Mouse (Mus musculus) adrenal gland, postnatal 10 days (tissue): Measurements from ENCODE around the gene Mpg. TPM values are rescaled to one million over a fixed set of nuclear protein-coding genes. Genes with fewer than 3 reads are reported as not detected.
A peak's percentile ranks its signal among the peaks of the same experiment; 100 is the strongest.

Source experiments
- DNase-seq: peaks from one replicate; pipeline ENCODE4 v3.0.0; 2021; ENCODE audit warnings: mixed read lengths
- total RNA-seq, 2 experiments: library from RNA; stranded (reverse); gene quantifications; 2 replicates each; pipeline ENCODE4 v1.2.3; 2021

Gene Mpg
- total RNA-seq, 2 experiments from 2014 or later, result 21.0 to 22.3 TPM

DNA sequence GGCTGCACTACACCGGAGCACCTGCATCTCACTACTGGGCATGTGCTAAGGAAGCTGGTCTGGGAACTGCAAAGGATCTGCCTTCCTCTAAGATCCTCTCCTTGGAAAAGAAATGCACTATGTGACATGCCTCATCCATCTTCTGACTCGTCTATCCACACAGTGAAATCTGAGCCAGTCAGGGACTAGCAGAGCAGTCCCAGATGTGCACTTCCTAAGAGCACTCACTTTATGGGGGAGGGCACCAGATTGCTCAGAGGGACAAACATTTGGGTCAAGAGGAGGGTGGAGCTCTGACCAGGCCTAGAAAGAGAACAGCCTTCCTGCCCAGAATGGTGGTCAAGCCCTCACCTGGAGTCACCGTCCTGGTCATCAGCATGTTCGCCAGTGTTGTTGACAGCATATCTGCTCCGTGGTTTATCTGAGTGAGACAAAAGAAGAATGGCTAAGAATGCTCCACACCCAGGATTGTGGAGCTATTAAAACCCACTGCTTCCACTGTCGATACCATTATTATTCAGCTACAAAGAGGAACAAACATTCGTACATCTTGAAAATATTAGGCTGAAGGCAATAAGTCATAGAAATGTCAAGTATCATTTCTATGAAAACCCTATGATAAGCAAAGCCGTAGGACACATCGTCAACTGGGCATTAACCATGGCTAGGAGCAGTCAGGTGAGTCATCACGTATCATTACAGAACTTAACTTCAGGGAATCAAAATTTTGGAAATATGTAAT, 36.5 kb downstream of the Mpg start:
- DNase-seq, result no peak

DNA sequence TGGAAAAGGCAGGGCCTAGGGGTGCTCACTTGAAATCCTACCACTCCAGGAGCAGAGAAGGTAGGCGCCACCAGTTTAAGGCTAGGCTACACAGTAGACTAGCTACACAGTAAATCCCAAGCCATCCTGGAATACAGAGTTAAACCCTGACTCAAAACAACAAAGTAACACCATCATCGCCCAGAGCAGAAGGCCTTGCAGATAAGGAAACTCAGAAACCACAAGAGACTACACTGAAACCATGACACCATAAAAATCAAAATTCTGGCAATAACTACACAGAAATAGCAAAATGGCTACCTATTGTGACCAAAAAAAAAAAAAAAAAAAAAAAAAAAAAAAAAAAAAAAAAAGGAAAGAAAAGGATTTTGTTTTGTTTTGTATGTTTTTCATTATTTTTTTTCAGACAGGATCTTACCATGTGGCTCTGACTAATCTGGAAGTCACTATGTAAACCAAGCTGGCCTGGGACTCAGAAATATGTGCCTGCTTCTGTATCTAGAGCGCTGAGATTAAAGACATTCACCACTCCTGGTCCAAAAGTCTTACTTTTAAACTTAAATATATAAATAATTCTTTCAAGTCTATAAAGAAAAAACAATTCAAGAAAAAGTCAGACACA, 38.9 kb downstream of the Mpg start:
- DNase-seq, result no peak

DNA sequence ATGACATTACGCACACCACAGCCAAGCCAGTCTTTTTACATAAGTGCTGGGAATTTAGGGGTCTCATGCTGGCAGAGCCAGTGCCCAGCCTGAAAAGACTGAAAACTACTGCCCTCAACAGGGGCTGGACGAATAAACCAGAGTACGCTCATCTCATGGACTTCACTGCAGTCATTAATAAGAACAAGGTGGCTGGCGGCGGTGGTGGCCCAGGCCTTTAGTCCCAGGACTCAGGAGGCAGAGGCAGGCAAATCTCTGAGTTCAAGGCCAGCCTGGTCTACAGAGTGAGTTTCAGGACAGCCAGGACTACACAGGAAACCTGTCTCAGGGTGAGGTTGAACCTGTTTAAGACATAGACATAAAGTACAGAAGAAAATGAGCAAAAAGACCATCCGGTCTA, 39.9 kb downstream of the Mpg start:
- no peak for DNase-seq

DNA sequence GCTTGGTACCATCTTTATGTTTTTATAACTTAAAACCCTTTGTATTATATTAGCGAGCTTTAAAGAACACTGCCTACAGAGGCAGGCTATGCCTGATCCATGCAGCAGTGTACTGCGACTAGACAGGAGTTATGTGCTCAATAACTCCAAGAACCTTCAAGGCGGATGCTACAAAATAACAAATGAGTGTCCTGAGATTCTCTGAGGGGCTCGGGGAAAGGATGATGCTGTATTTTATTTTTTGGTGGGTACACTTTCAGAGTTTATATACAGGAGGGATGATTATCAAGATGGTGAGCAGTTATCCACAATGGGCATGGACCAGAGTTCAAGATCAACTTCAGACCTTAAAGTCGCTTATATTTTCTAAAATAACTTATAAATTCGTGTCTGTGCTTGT, 40.5 kb downstream of the Mpg start:
- no peak for DNase-seq

DNA sequence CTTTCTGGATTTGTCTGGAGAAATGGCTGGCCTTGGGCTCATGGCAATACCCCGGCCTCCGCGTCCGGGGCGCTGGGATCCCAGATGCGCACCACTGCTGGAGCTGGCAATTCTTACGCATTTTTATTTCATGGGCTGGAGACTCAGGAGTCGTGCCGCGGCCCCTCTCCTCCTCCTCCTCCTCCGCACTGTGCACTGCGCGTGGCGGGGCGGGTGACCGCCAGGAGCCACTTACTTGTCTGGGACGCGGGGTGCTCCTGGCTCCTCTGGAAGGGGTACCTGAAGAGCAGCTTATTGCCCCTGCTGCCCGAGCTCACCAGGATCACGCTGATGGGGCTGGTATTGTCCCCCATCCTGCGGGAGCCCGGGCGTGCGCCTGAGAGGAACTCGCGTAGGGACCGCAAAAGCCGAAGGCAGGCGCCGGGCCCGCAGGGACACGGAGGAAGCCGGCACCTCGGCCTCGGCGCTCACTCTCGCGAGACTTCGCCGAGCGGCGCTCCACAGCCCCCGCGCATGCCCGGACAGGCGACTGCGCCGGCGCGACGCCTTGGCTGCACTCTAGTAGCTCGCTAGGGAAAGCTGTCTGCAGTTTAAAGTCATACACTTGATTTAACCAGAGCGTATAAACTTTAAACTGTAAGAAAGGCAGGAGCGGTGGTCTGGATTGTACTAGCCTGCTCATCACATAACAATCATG, 41.0 kb downstream of the Mpg start, which contains the start of gene Nprl3:
Nprl3 (minus strand) TSS at position 520 of the 697 bp plus-strand sequence.
- peak; percentile 98 for DNase-seq

DNA sequence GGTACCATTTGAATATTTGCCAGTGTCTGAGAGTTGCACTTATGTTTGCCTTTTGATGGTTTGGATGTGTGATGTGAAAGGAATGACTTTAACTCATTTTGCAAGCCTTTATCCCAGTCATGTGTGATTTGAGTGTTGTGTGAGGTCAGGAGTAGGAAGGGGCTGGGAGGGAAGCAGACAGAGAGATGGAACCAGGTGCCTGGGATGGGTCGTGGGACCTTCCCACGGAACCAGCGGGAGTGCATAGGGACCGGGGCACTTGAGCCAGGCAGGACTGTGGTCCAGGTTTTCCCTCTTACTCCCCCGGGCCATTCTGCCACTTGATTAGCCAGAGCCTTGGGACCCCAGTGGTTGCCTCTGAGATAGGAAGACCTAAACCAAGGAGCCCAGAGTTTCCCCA, 41.7 kb downstream of the Mpg start:
- no peak for DNase-seq

DNA sequence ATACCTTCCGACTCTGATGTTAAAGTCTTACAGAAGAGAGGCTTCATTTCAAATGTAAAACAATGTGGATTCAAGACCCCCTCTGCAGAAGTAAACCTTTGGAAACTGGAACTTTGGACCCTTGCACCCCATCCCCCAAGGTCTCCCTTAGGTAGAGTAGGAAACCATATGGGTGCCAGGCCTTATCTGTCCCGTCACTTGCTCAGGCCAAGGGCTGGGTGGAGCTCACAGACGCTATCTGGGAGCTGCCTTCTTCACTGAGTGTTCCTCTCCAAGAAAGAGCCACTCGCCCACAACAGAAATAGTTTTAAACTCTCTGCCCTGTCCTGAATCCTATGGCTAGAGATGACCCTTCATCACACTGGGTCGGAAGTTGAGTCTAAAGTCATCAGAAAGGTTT, 42.6 kb downstream of the Mpg start:
- no peak for DNase-seq

DNA sequence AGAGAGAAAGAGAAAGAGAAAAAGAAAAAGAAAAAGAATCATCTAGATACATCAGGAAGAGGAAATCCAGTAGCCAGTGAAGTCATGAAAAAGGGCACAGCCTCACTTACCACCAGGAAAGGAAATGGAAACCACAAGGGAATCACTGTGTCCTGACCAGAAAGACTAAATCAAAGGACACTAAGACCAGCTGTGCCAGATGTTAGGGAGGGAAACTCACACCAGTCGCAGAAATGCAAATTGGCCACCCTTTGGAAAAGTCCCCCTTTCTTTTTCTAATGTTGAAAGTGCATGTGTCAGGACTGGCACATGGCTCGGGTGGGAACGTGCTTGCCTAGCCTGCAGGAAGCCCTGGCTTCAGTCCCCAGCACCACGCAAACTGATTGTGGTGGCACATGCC, 44.9 kb downstream of the Mpg start:
- DNase-seq, result no peak

DNA sequence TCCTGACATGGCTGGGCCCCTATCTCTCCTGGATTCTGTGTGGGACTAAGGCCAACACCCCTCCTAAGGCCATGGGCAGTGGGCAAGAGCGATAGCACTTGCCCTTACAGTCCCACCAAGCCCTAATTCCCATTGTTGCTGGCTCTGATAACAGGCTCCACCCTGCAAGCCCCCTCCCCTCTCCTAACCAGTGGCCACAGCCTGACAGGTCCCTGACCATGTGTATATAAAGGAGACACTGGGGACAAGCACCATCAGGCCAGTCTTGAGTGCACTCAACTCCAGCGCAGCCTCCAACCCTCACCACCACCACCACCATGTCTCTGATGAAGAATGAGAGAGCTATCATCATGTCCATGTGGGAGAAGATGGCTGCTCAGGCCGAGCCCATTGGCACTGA, 50.0 kb downstream of the Mpg start, which contains the start of gene Hba-x:
Hba-x (plus strand) TSS at position 54 of the 400 bp plus-strand sequence.
- no peak for DNase-seq

DNA sequence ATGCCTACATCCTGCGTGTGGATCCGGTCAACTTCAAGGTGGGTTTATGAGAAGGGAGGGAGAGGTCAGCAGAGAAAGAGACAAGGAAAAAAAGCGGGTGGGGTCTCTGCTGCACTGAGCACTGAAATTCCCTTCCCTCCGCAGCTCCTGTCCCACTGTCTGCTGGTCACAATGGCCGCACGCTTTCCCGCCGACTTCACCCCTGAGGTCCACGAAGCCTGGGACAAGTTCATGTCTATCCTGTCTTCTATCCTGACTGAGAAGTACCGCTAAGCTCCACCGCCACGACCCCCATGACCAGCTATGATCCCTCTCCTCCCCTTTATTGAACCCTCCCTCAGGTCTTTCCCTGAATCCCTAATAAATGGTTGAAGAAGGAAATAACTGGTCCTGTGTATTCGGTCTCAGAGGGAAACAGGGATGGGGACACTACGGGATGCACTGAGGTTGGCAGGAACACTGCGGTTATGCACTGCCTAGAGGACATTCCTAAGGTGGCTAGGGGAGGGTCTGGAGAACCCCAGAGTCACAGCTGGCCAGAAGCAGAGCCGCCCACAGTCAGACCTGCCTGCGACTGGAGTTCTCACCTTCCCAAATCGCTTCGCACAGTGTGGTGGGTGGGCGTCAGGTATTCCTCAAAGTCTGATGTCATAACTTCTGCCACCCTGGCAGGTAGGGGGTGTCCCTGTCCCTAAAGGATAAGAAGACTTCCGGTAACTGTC, 51.6 kb downstream of the Mpg start:
- DNase-seq, result no peak

DNA sequence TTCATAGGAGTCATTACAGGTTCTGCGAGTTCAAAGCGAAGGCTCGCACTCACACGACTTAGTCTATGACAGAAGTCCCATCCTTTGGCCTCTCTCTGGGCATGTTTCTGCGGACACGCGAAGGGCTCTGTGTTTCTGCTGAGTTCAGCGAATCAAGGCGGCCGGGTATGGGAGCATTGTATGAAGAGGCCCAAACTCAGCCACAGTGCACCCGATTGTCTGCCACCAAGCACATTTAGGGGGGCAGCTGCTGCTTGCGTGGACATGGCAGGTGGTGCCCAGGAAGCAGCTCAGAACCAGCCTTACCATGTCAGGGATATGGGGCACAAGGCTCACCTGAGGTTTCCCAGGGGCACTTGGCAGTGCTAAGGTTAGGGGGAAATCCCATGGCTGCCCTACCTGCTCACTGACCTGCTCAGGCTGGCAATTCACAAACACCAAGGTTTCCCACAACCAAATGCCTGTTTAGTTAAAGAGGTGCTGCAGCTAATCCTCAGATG, 52.2 kb downstream of the Mpg start:
- no peak for DNase-seq

DNA sequence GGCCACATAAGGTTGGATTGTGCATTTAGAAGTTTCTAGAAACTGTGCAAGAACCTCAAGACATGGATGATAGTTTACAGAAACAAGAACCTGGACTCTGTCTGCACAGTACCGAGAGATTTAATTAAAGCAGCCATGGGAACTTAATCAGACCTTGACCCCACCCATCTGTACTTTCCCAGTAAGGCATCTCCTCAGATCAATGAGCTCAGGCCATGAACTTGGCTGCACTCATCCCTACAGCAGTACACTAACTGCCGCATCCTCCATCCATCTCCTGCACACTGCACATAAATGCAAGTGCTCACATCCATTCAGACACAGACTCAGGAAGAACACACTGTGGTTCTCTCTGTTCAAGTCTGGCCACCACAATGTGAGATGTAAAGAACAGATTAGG, 54.3 kb downstream of the Mpg start:
- no peak for DNase-seq

DNA sequence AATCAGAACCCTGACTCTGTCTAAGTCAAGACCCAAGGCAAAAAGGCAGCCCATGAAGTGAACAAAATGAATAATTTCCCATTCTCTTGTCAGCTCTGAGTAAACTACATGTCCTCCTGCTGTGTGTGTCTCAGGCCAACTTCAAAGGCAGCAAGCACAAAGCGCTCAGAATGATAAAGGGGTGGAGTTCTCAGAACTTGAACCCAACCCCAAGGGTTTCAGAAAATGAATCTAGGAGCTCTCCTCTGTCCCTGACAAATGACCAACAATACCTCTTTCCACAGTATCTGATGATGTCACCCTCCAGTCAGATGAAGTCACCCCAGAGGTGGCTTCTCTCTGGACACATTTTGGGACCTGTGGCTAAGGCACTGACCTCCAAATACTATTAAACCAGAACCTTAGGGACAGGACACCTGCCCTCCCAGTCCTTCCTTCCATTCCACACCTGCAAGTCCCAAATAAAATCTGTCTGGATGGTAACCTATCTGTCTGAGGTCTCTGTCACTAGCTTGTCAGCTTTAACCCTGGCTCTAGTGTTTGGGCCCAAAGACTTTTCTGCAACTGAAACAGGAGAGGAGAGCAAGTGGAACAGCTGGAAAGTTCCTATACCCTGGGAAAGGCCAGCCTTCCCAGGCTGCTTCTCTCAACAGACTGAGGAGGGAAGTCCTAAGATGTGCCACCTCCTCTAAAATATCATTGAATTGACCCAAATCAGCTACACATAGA, 55.3 kb downstream of the Mpg start:
- DNase-seq, result no peak

Other genes starting within 250 kb of the Mpg start
- 10 to 100 TPM; 28.7 to 37.4 TPM for gene Nsg2, start 226.0 kb upstream of the Mpg start, total RNA-seq
- under 1 TPM; 0.30 to 0.82 TPM for gene Il9r, start 26.2 kb upstream of the Mpg start, total RNA-seq
- 10 to 100 TPM; 23.9 to 26.5 TPM for gene Snrnp25, start 21.1 kb upstream of the Mpg start, total RNA-seq
- 10 to 100 TPM; 25.0 to 29.1 TPM for gene Rhbdf1, start 4.2 kb upstream of the Mpg start, total RNA-seq
- gene Nprl3, start 41.2 kb downstream of the Mpg start, total RNA-seq, result 10 to 100 TPM; 36.9 to 50.1 TPM
- gene Hba-x, start 49.9 kb downstream of the Mpg start, total RNA-seq, result not detected
- gene Hba-a1, start 57.0 kb downstream of the Mpg start, total RNA-seq, result 1,000 to 10,000 TPM; 3,856 to 4,787 TPM
- gene Hbq1b, start 60.5 kb downstream of the Mpg start, total RNA-seq, result 1 to 10 TPM in 1 of 2 experiments, under 1 TPM in 1; 0.87 to 2.2 TPM
- 1,000 to 10,000 TPM; 3,094 to 3,969 TPM for gene Hba-a2, start 70.0 kb downstream of the Mpg start, total RNA-seq
- not detected for gene Hbq1a, start 73.6 kb downstream of the Mpg start, total RNA-seq
- 10 to 100 TPM; 14.9 to 17.2 TPM for gene Sh3pxd2b, start 121.3 kb downstream of the Mpg start, total RNA-seq
- gene Ubtd2, start 228.9 kb downstream of the Mpg start, total RNA-seq, result 10 to 100 TPM; 19.0 to 21.0 TPM